Mouse (Mus musculus): ENCODE results near the gene Gch1. TPM values are rescaled to one million over a fixed set of nuclear protein-coding genes. Genes with fewer than 3 reads are reported as not detected.

The Gch1 gene
- polyA plus RNA-seq, 1 experiment from 2014 or later: 2.8 TPM

GRCm38 (mm10) chr14:47209669-47210164 lies 20.5 kb upstream of the Gch1 start:
- no peak overlapping the region for H3K27ac ChIP-seq (ENCODE audit: low read depth, low read length)
- no peak for ATAC-seq (ENCODE audit: low FRiP score)
- no peak overlapping the region for H3K4me3 ChIP-seq (ENCODE audit: low read depth, low read length)
- no peaks in the 10 kb centered on the region for H3K9me3 ChIP-seq (ENCODE audit: control insufficient read depth, low read length)
- H3K36me3 ChIP-seq (ENCODE audit: control insufficient read depth, insufficient read depth, low read length): no peaks in the 10 kb centered on the region
- DNase-seq (ENCODE audit: low spot score): no peak
- WGBS: 68% methylated on average over 4 of the region's 4 CpGs
- no peaks in the 10 kb centered on the region for H3K27me3 ChIP-seq (ENCODE audit: control insufficient read depth, insufficient read depth, low read length)
- H3K9ac ChIP-seq (ENCODE audit: low read depth, low read length): no peak overlapping the region
- H3K4me1 ChIP-seq (replicated peaks; ENCODE audit: control insufficient read depth, insufficient read depth, low read length): no peaks in the 10 kb centered on the region
- H3K4me2 ChIP-seq (replicated peaks; ENCODE audit: low read depth, low read length): no peak overlapping the region

- H3K36me3 ChIP-seq (ENCODE audit: control insufficient read depth, insufficient read depth, low read length): no peaks in the 10 kb centered on the region
- no peaks in the 10 kb centered on the region for H3K27me3 ChIP-seq (ENCODE audit: control insufficient read depth, insufficient read depth, low read length)
- no peak overlapping the region for H3K4me2 ChIP-seq (replicated peaks; ENCODE audit: low read depth, low read length)
- ATAC-seq (ENCODE audit: low FRiP score) (no peak), DNase-seq (ENCODE audit: low spot score) (no peak)
- 90% methylated on average over 12 of the region's 12 CpGs for WGBS
- no peak overlapping the region for H3K4me3 ChIP-seq (ENCODE audit: low read depth, low read length)
- no peak overlapping the region for H3K9ac ChIP-seq (ENCODE audit: low read depth, low read length)
- no peaks in the 10 kb centered on the region for H3K4me1 ChIP-seq (replicated peaks; ENCODE audit: control insufficient read depth, insufficient read depth, low read length)
- no peak overlapping the region for H3K27ac ChIP-seq (ENCODE audit: low read depth, low read length)
- H3K9me3 ChIP-seq (ENCODE audit: control insufficient read depth, low read length): no peaks in the 10 kb centered on the region
Measured at GRCm38 (mm10) chr14:47208564-47209493, 19.6 kb upstream of the Gch1 start.

GRCm38 (mm10) chr14:47206601-47207000 lies 17.4 kb upstream of the Gch1 start:
- no peak for ATAC-seq (ENCODE audit: low FRiP score)
- no peaks in the 10 kb centered on the region for H3K4me1 ChIP-seq (replicated peaks; ENCODE audit: control insufficient read depth, insufficient read depth, low read length)

GRCm38 (mm10) chr14:47205270-47205972 lies 16.2 kb upstream of the Gch1 start:
- H3K27me3 ChIP-seq (ENCODE audit: control insufficient read depth, insufficient read depth, low read length): no peaks in the 10 kb centered on the region

More at GRCm38 (mm10) chr14:47206601-47207000, 17.4 kb upstream of the Gch1 start:
- no peak for DNase-seq (ENCODE audit: low spot score)
- WGBS: 87% methylated on average over 3 of the region's 3 CpGs
- H3K9ac ChIP-seq (ENCODE audit: low read depth, low read length): no peak overlapping the region
- H3K36me3 ChIP-seq (ENCODE audit: control insufficient read depth, insufficient read depth, low read length): no peaks in the 10 kb centered on the region
- H3K27me3 ChIP-seq (ENCODE audit: control insufficient read depth, insufficient read depth, low read length): no peaks in the 10 kb centered on the region
- no peak overlapping the region for H3K4me2 ChIP-seq (replicated peaks; ENCODE audit: low read depth, low read length)
- no peak overlapping the region for H3K27ac ChIP-seq (ENCODE audit: low read depth, low read length)
- H3K4me3 ChIP-seq (ENCODE audit: low read depth, low read length): no peak overlapping the region
- no peaks in the 10 kb centered on the region for H3K9me3 ChIP-seq (ENCODE audit: control insufficient read depth, low read length)

GRCm38 (mm10) chr14:47197340-47197739 lies 8.1 kb upstream of the Gch1 start:
- no peak overlapping the region for H3K4me2 ChIP-seq (replicated peaks; ENCODE audit: low read depth, low read length)
- DNase-seq (ENCODE audit: low spot score) (no peak), ATAC-seq (ENCODE audit: low FRiP score) (no peak)
- no peaks in the 10 kb centered on the region for H3K9me3 ChIP-seq (ENCODE audit: control insufficient read depth, low read length)
- no peak overlapping the region for H3K27ac ChIP-seq (ENCODE audit: low read depth, low read length)
- H3K9ac ChIP-seq (ENCODE audit: low read depth, low read length): no peak overlapping the region
- no peaks in the 10 kb centered on the region for H3K4me1 ChIP-seq (replicated peaks; ENCODE audit: control insufficient read depth, insufficient read depth, low read length)
- no peaks in the 10 kb centered on the region for H3K36me3 ChIP-seq (ENCODE audit: control insufficient read depth, insufficient read depth, low read length)
- 94% methylated on average over 3 of the region's 3 CpGs for WGBS
- H3K27me3 ChIP-seq (ENCODE audit: control insufficient read depth, insufficient read depth, low read length): no peaks in the 10 kb centered on the region
- H3K4me3 ChIP-seq (ENCODE audit: low read depth, low read length): no peak overlapping the region

More at GRCm38 (mm10) chr14:47205270-47205972, 16.2 kb upstream of the Gch1 start:
- ATAC-seq (ENCODE audit: low FRiP score): no peak
- Histone ChIP-seq H3K4me2 (replicated peaks; ENCODE audit: low read depth, low read length) (no peak overlapping the region), H3K9ac (ENCODE audit: low read depth, low read length) (no peak overlapping the region), H3K36me3 (ENCODE audit: control insufficient read depth, insufficient read depth, low read length) (no peaks in the 10 kb centered on the region), H3K4me3 (ENCODE audit: low read depth, low read length) (no peak overlapping the region), H3K9me3 (ENCODE audit: control insufficient read depth, low read length) (no peaks in the 10 kb centered on the region), H3K4me1 (replicated peaks; ENCODE audit: control insufficient read depth, insufficient read depth, low read length) (no peaks in the 10 kb centered on the region), H3K27ac (ENCODE audit: low read depth, low read length) (no peak overlapping the region)
- WGBS: 82% methylated on average over 5 of the region's 5 CpGs
- no peak for DNase-seq (ENCODE audit: low spot score)

GRCm38 (mm10) chr14:47196711-47197110 lies 7.5 kb upstream of the Gch1 start:
- H3K27me3 ChIP-seq (ENCODE audit: control insufficient read depth, insufficient read depth, low read length): no peaks in the 10 kb centered on the region
- no peaks in the 10 kb centered on the region for H3K36me3 ChIP-seq (ENCODE audit: control insufficient read depth, insufficient read depth, low read length)
- ATAC-seq (ENCODE audit: low FRiP score) (no peak), DNase-seq (ENCODE audit: low spot score) (no peak)
- no peaks in the 10 kb centered on the region for H3K9me3 ChIP-seq (ENCODE audit: control insufficient read depth, low read length)
- H3K4me1 ChIP-seq (replicated peaks; ENCODE audit: control insufficient read depth, insufficient read depth, low read length): no peaks in the 10 kb centered on the region
- 88% methylated on average over 8 of the region's 8 CpGs for WGBS
- H3K4me2 ChIP-seq (replicated peaks; ENCODE audit: low read depth, low read length): no peak overlapping the region
- no peak overlapping the region for H3K9ac ChIP-seq (ENCODE audit: low read depth, low read length)
- H3K4me3 ChIP-seq (ENCODE audit: low read depth, low read length): no peak overlapping the region
- no peak overlapping the region for H3K27ac ChIP-seq (ENCODE audit: low read depth, low read length)

- DNase-seq (ENCODE audit: low spot score) (peak; percentile 26), ATAC-seq (ENCODE audit: low FRiP score) (no peak)
- H3K27ac ChIP-seq (ENCODE audit: low read depth, low read length): no peak overlapping the region
- no peak overlapping the region for H3K4me2 ChIP-seq (replicated peaks; ENCODE audit: low read depth, low read length)
- H3K4me1 ChIP-seq (replicated peaks; ENCODE audit: control insufficient read depth, insufficient read depth, low read length): no peaks in the 10 kb centered on the region
- H3K27me3 ChIP-seq (ENCODE audit: control insufficient read depth, insufficient read depth, low read length): no peaks in the 10 kb centered on the region
- 43% methylated on average over 3 of the region's 4 CpGs for WGBS
- H3K36me3 ChIP-seq (ENCODE audit: control insufficient read depth, insufficient read depth, low read length): no peaks in the 10 kb centered on the region
- H3K4me3 ChIP-seq (ENCODE audit: low read depth, low read length): no peak overlapping the region
- no peak overlapping the region for H3K9ac ChIP-seq (ENCODE audit: low read depth, low read length)
- no peaks in the 10 kb centered on the region for H3K9me3 ChIP-seq (ENCODE audit: control insufficient read depth, low read length)
Measured at GRCm38 (mm10) chr14:47194096-47194495, 4.9 kb upstream of the Gch1 start.

GRCm38 (mm10) chr14:47193506-47193905 lies 4.3 kb upstream of the Gch1 start:
- no peak for ATAC-seq (ENCODE audit: low FRiP score)
- H3K4me3 ChIP-seq (ENCODE audit: low read depth, low read length): no peak overlapping the region
- H3K27ac ChIP-seq (ENCODE audit: low read depth, low read length): no peak overlapping the region
- DNase-seq (ENCODE audit: low spot score): no peak
- H3K4me2 ChIP-seq (replicated peaks; ENCODE audit: low read depth, low read length): no peak overlapping the region
- 84% methylated on average over 6 of the region's 6 CpGs for WGBS
- H3K36me3 ChIP-seq (ENCODE audit: control insufficient read depth, insufficient read depth, low read length): no peaks in the 10 kb centered on the region
- no peak overlapping the region for H3K9ac ChIP-seq (ENCODE audit: low read depth, low read length)
- no peaks in the 10 kb centered on the region; the same call in 1 of the 2 replicates for H3K4me1 ChIP-seq (replicated peaks; ENCODE audit: control insufficient read depth, insufficient read depth, low read length)
- H3K27me3 ChIP-seq (ENCODE audit: control insufficient read depth, insufficient read depth, low read length): peaks cover 3% of the 10 kb centered on the region; the same call in 1 of the 2 replicates
- H3K9me3 ChIP-seq (ENCODE audit: control insufficient read depth, low read length): no peaks in the 10 kb centered on the region

Measured in hindbrain, embryonic 11.5 days (tissue).